ENCODE assay signal across 16 mouse cellular contexts in the genomic region with DNA sequence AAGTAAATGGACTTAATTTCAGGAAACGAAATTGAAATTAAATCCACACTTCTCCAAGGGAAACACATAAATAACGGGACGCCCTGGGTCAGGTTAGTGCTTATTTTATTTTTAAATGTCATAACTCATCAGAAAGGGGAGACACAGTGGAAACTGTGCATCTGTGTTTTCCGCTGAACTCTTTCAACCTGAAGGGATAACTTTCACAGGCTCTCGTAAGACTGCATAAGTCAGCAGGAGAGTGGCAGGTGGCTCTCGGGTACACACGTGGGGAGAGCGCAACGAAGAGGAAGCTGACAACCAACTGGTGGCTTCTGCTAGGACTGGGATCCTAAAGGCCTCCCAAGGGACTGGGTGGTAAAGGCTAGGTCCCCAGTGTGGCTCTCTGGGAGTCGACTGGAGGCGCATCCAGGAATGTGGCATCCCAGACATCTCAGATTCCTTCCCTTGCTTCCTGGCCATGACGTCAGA.
A peak's percentile ranks its signal among the peaks of the same experiment; 100 is the strongest.
DNase-seq lines count a peak whose midpoint lies in the region; ATAC-seq and TF ChIP-seq lines count a peak whose summit lies in the region.
"Had no signal": no experiment of that assay in that cellular context is flagged by ENCODE, and none has a peak within 500 bp of the region (broad histone marks: within the 10 kb centered on the region; RNA-seq: fewer than 3 reads in every experiment).

No protein-coding gene starts in this region.

- no peak for TF ChIP-seq EP300 in liver, postnatal 0 days (IDR thresholded peaks at IDR 0.05; ENCODE audit: low read depth)

- H3K4me3 ChIP-seq in liver, postnatal 0 days (ENCODE audit: low read depth, low read length): no peak overlapping the region
- H3K4me3 ChIP-seq in liver, embryonic 11.5 days (ENCODE audit: low read depth, low read length): no peak overlapping the region
- H3K4me3 ChIP-seq: embryonic facial prominence, embryonic 10.5 days; hindbrain, embryonic 13.5 days; left cerebral cortex, adult 2 months; limb, embryonic 15.5 days; midbrain, embryonic 15.5 days; stomach, embryonic 15.5 days had no signal

- no peak for TF ChIP-seq CTCF in liver, postnatal 0 days (IDR thresholded peaks at IDR 0.05; ENCODE audit: low read depth)

- H3K9me3 ChIP-seq in liver, postnatal 0 days (ENCODE audit: low read length): no peaks in the 10 kb centered on the region
- no peaks in the 10 kb centered on the region for H3K9me3 ChIP-seq in liver, embryonic 11.5 days (ENCODE audit: control insufficient read depth, low read length)
- H3K9me3 ChIP-seq: embryonic facial prominence, embryonic 10.5 days; hindbrain, embryonic 13.5 days; limb, embryonic 15.5 days; midbrain, embryonic 15.5 days; stomach, embryonic 15.5 days had no signal

- H3K4me1 ChIP-seq in liver, postnatal 0 days (ENCODE audit: insufficient read depth): peaks cover 8% of the 10 kb centered on the region
- H3K4me1 ChIP-seq in liver, embryonic 11.5 days (replicated peaks; ENCODE audit: control insufficient read depth, insufficient read depth, low read length): no peaks in the 10 kb centered on the region

- no peak overlapping the region for H3K9ac ChIP-seq in liver, postnatal 0 days (replicated peaks)
- no peak overlapping the region for H3K9ac ChIP-seq in liver, embryonic 11.5 days (ENCODE audit: low read depth, low read length)
- H3K9ac ChIP-seq: hindbrain, embryonic 13.5 days; limb, embryonic 15.5 days; midbrain, embryonic 15.5 days; stomach, embryonic 15.5 days had no signal

- no peak for DNase-seq in liver, postnatal 0 days
- no peak for DNase-seq in liver, embryonic 11.5 days (ENCODE audit: low spot score)
- peak; percentile 39 for DNase-seq in kidney, adult 18-20 months
- peak; percentile 40 for DNase-seq in kidney, postnatal 10 days
- peak; percentile 65 for DNase-seq in splenic B cell, adult 2 months (ENCODE audit: low read depth, low spot score)
- no peak for DNase-seq in heart, postnatal 14 days
- DNase-seq: cerebellum, postnatal 10 days; lung, postnatal 10 days; thymus, postnatal 4 days had no signal

- ATAC-seq in liver, postnatal 0 days: peak; percentile 29; the same call in 1 of the 2 replicates
- no peak for ATAC-seq in liver, embryonic 11.5 days (replicated peaks; ENCODE audit: low FRiP score)
- ATAC-seq in megakaryocyte-erythroid progenitor cell, adult 5-6 weeks (replicated peaks; ENCODE audit: low FRiP score, low TSS enrichment, poor library complexity, severe bottlenecking): no peak
- ATAC-seq: midbrain, embryonic 15.5 days had no signal

- intact Hi-C loops in heart, postnatal 14 days (cut with DNase I): no loop called here

- no peaks in the 10 kb centered on the region for H3K36me3 ChIP-seq in liver, postnatal 0 days (replicated peaks; ENCODE audit: insufficient read depth, low read length)
- no peaks in the 10 kb centered on the region for H3K36me3 ChIP-seq in liver, embryonic 11.5 days (ENCODE audit: control insufficient read depth, insufficient read depth, low read length)
- H3K36me3 ChIP-seq in splenic B cell, adult 2 months (ENCODE audit: control insufficient read depth, insufficient read depth, low read length, poor library complexity, severe bottlenecking): no peaks in the 10 kb centered on the region
- H3K36me3 ChIP-seq: embryonic facial prominence, embryonic 10.5 days; hindbrain, embryonic 13.5 days; limb, embryonic 15.5 days; midbrain, embryonic 15.5 days; stomach, embryonic 15.5 days had no signal

- 0 out of 2 replicates have a peak overlapping the region, but pooled peaks have one; percentile 8 for H3K27ac ChIP-seq in liver, postnatal 0 days (ENCODE audit: low read depth)
- H3K27ac ChIP-seq in liver, embryonic 11.5 days (ENCODE audit: low read depth, low read length): no peak overlapping the region
- H3K27ac ChIP-seq: embryonic facial prominence, embryonic 10.5 days; left cerebral cortex, adult 2 months; limb, embryonic 15.5 days; stomach, embryonic 15.5 days had no signal

- no peaks in the 10 kb centered on the region for H3K27me3 ChIP-seq in liver, postnatal 0 days (ENCODE audit: insufficient read depth, low read length)
- H3K27me3 ChIP-seq in liver, embryonic 11.5 days (replicated peaks; ENCODE audit: control insufficient read depth, insufficient read depth, low read length): no peaks in the 10 kb centered on the region
- H3K27me3 ChIP-seq in splenic B cell, adult 2 months (ENCODE audit: control insufficient read depth, insufficient read depth, low read length, poor library complexity, severe bottlenecking): no peaks in the 10 kb centered on the region
- H3K27me3 ChIP-seq: hindbrain, embryonic 13.5 days; midbrain, embryonic 15.5 days; stomach, embryonic 15.5 days had no signal

- no peak overlapping the region for H3K4me2 ChIP-seq in liver, postnatal 0 days (ENCODE audit: low read depth, low read length)
- H3K4me2 ChIP-seq in liver, embryonic 11.5 days: no peak overlapping the region
- H3K4me2 ChIP-seq: hindbrain, embryonic 13.5 days; limb, embryonic 15.5 days; midbrain, embryonic 15.5 days; stomach, embryonic 15.5 days had no signal

- 69% methylated on average over 12 of the region's 12 CpGs for WGBS in liver, postnatal 0 days (ENCODE audit: insufficient replicate concordance)
- 75% methylated on average over 12 of the region's 12 CpGs for WGBS in liver, embryonic 11.5 days

Comparison
In these comparisons a context has a peak if more than half of its experiments do, and no peak if none do; other contexts are left out.
1. DNase-seq: peak in kidney, adult 18-20 months (single experiment), kidney, postnatal 10 days (single experiment) and splenic B cell, adult 2 months (single experiment); none in liver, postnatal 0 days (single experiment), liver, embryonic 11.5 days (single experiment) and heart, postnatal 14 days (0 of 2).